Mouse (Mus musculus) stomach, postnatal 0 days (tissue): ENCODE results near the gene Rps23.

ENCODE experiments used
- CTCF ChIP-seq: IDR thresholded peaks from 2 replicates; pipeline ENCODE4 v1.5.1; 2016; ENCODE audit warnings: antibody characterized with exemption, low read depth, mild to moderate bottlenecking, moderate library complexity
- EP300 ChIP-seq: optimal IDR thresholded peaks from 2 replicates; pipeline ENCODE3; 2016; ENCODE audit warnings: antibody characterized with exemption

DNA sequence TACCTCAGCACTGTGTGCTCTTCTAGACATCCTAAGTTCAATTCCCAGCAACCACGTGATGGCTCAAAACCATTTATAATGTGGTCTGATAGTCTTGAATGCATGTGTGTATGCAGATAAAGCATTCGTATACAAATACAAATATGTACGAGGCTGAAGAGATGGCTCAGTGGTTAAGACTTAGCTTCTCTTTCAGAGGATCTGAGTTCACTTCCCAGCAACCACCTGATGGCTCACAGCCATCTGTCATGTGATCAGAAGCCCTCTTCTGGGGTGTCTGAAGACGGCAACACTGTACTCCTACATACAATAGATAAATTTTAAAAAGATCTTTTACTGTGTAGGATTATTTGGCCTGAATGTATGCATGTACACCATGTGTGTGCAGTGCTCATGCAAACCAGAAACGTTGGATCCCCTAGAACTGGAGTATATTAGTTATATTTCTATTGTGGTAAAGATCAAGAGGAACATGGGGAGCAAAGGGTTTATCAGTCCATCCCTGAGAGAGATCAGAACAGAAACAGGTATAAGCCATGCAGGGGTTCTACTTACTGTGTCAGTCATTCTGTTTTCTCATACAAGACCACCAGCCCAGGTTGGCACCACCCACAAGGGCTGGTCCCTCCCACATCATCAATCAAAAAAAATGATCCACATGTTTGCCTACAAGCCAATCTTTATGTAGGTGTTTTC is 4.3 kb downstream of the Rps23 start:
- TF ChIP-seq CTCF = no peak
- TF ChIP-seq EP300 = no peak
